Comparison of ENCODE assay signal across 10 mouse cellular contexts in the genomic region with DNA sequence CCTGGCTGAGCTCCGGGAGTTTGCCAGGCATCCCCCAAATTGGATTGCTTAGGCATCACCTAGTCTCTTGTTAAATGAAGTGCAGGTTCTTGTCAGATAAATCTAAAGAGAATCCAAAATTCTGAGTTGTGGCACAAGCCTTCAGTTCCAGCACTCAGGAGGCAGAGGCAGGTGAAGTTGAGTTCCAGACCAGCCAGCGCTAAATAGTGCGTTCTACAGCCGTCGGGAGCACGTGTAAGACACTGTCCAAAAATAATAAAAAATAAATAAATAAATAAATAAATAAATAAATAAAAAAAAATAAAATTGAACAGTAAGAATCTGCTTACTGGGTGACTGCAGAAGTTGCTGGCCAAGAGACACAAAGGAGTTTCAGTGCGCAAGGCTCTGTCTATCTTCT. TPM values are rescaled to one million over a fixed set of nuclear protein-coding genes. Genes with fewer than 3 reads are reported as not detected.
DNase-seq lines count a peak whose midpoint lies in the region; ATAC-seq lines count a peak whose summit lies in the region.
"Had no signal": no experiment of that assay in that cellular context is flagged by ENCODE, and none has a peak within 500 bp of the region (broad histone marks: within the 10 kb centered on the region; RNA-seq: fewer than 3 reads in every experiment).

No protein-coding gene starts in this region.

- H3K27me3 ChIP-seq in heart, embryonic 15.5 days, result peaks cover 12% of the 10 kb centered on the region; the same call in 1 of the 2 replicates
- H3K27me3 ChIP-seq in embryonic facial prominence, embryonic 12.5 days, result no peaks in the 10 kb centered on the region
- 0 out of 2 replicates have a peak, but pooled peaks cover 5% of the 10 kb centered on the region for H3K27me3 ChIP-seq in intestine, embryonic 15.5 days (replicated peaks)
- H3K27me3 ChIP-seq in midbrain, embryonic 15.5 days (replicated peaks), result peaks cover 14% of the 10 kb centered on the region
- H3K27me3 ChIP-seq: CH12.LX had no signal

- peak overlapping the region; percentile 96 for H3K4me2 ChIP-seq in heart, embryonic 15.5 days
- H3K4me2 ChIP-seq in embryonic facial prominence, embryonic 12.5 days (replicated peaks), result peak overlapping the region; percentile 89
- H3K4me2 ChIP-seq in intestine, embryonic 15.5 days (replicated peaks), result peak overlapping the region; percentile 94
- peak overlapping the region; percentile 65 for H3K4me2 ChIP-seq in midbrain, embryonic 15.5 days

- no peaks in the 10 kb centered on the region for H3K36me3 ChIP-seq in heart, embryonic 15.5 days
- no peaks in the 10 kb centered on the region for H3K36me3 ChIP-seq in embryonic facial prominence, embryonic 12.5 days
- H3K36me3 ChIP-seq in intestine, embryonic 15.5 days, result no peaks in the 10 kb centered on the region
- no peaks in the 10 kb centered on the region for H3K36me3 ChIP-seq in midbrain, embryonic 15.5 days (replicated peaks)

- no peaks in the 10 kb centered on the region for H3K9me3 ChIP-seq in heart, embryonic 15.5 days (replicated peaks)
- no peaks in the 10 kb centered on the region for H3K9me3 ChIP-seq in embryonic facial prominence, embryonic 12.5 days
- no peaks in the 10 kb centered on the region for H3K9me3 ChIP-seq in intestine, embryonic 15.5 days
- no peaks in the 10 kb centered on the region for H3K9me3 ChIP-seq in midbrain, embryonic 15.5 days

- no peak for ATAC-seq in heart, embryonic 15.5 days (replicated peaks; ENCODE audit: insufficient number of reproducible peaks, insufficient read depth, low FRiP score, low read depth)
- ATAC-seq in embryonic facial prominence, embryonic 12.5 days (ENCODE audit: insufficient number of reproducible peaks, insufficient read depth, low FRiP score, low TSS enrichment), result 0 out of 2 replicates have a peak, but pooled peaks have one; percentile 37
- ATAC-seq in intestine, embryonic 15.5 days, result no peak
- ATAC-seq in midbrain, embryonic 15.5 days (replicated peaks), result no peak; the same call in 1 of the 2 replicates

- peak overlapping the region; percentile 49 for H3K4me3 ChIP-seq in heart, embryonic 15.5 days
- peak overlapping the region; percentile 44 for H3K4me3 ChIP-seq in embryonic facial prominence, embryonic 12.5 days
- peak overlapping the region; percentile 44 for H3K4me3 ChIP-seq in intestine, embryonic 15.5 days (replicated peaks)
- H3K4me3 ChIP-seq in midbrain, embryonic 15.5 days, result peak overlapping the region; percentile 38

- DNase-seq in heart, adult 18-20 months, result no peak
- DNase-seq in thymus, postnatal 0 days (ENCODE audit: low spot score), result no peak
- no peak for DNase-seq in c-Kit-positive CD71-positive TER-119-positive erythroid progenitor cells, embryonic 14.5 days (ENCODE audit: low spot score)
- no peak for DNase-seq in yolk sac, embryonic 10.5 days (ENCODE audit: low spot score)

- H3K4me1 ChIP-seq in heart, embryonic 15.5 days (replicated peaks), result peaks cover 8% of the 10 kb centered on the region
- peaks cover 9% of the 10 kb centered on the region; the same call in 1 of the 2 replicates for H3K4me1 ChIP-seq in embryonic facial prominence, embryonic 12.5 days
- H3K4me1 ChIP-seq in intestine, embryonic 15.5 days (replicated peaks), result peaks cover 5% of the 10 kb centered on the region; the same call in 1 of the 2 replicates
- peaks cover 7% of the 10 kb centered on the region for H3K4me1 ChIP-seq in midbrain, embryonic 15.5 days

- 16% methylated on average over 7 of the region's 7 CpGs for WGBS in heart, embryonic 15.5 days
- 12% methylated on average over 7 of the region's 7 CpGs for WGBS in embryonic facial prominence, embryonic 12.5 days
- WGBS in intestine, embryonic 15.5 days, result 26% methylated on average over 7 of the region's 7 CpGs
- 13% methylated on average over 7 of the region's 7 CpGs for WGBS in midbrain, embryonic 15.5 days

- H3K9ac ChIP-seq in heart, embryonic 15.5 days, result peak overlapping the region; percentile 43; the same call in 1 of the 2 replicates
- 0 out of 2 replicates have a peak overlapping the region, but pooled peaks have one; percentile 19 for H3K9ac ChIP-seq in embryonic facial prominence, embryonic 12.5 days
- H3K9ac ChIP-seq in intestine, embryonic 15.5 days, result no peak overlapping the region; the same call in 1 of the 2 replicates
- 0 out of 2 replicates have a peak overlapping the region, but pooled peaks have one; percentile 21 for H3K9ac ChIP-seq in midbrain, embryonic 15.5 days

- no peak overlapping the region for H3K27ac ChIP-seq in heart, embryonic 15.5 days
- H3K27ac ChIP-seq in embryonic facial prominence, embryonic 12.5 days, result no peak overlapping the region
- H3K27ac ChIP-seq in intestine, embryonic 15.5 days, result no peak overlapping the region
- H3K27ac ChIP-seq in midbrain, embryonic 15.5 days, result no peak overlapping the region

RNA-seq across cellular contexts. Expression of gene Neurod1, which starts 27.4 kb away (rescaled TPM):
- 0.08 TPM in 1 of 2 replicates, not detected in the other for polyA plus RNA-seq in heart, embryonic 15.5 days (2015; fragmentation: Nextera tagmentation; extraction: Ambion mirVana)
- not detected for total RNA-seq in heart, adult 18-20 months (2021)
- 17.3 and 19.1 TPM in 2 replicates for polyA plus RNA-seq in embryonic facial prominence, embryonic 12.5 days (2016; fragmentation: Nextera tagmentation; extraction: Ambion mirVana)
- 3.6 and 4.2 TPM in 2 replicates for polyA plus RNA-seq in intestine, embryonic 15.5 days (2015; fragmentation: Nextera tagmentation; extraction: Ambion mirVana)
- 21.0 and 21.4 TPM in 2 replicates for polyA plus RNA-seq in midbrain, embryonic 15.5 days (2015; fragmentation: Nextera tagmentation; extraction: Ambion mirVana)
- polyA plus RNA-seq in thymus, postnatal 0 days (2015; fragmentation: Nextera tagmentation; extraction: Ambion mirVana), result not detected in 2 replicates
- total RNA-seq: CH12.LX; gastrocnemius, postnatal 25 days had no signal

RNA-seq across cellular contexts. Expression of gene Cerkl, which starts 27.5 kb away (rescaled TPM):
- polyA plus RNA-seq in heart, embryonic 15.5 days (2015; fragmentation: Nextera tagmentation; extraction: Ambion mirVana), result 0.42 and 1.7 TPM in 2 replicates
- total RNA-seq in heart, adult 18-20 months (2021), result under 1 TPM; 0.67 to 0.87 TPM
- 2.0 and 2.3 TPM in 2 replicates for polyA plus RNA-seq in embryonic facial prominence, embryonic 12.5 days (2016; fragmentation: Nextera tagmentation; extraction: Ambion mirVana)
- polyA plus RNA-seq in intestine, embryonic 15.5 days (2015; fragmentation: Nextera tagmentation; extraction: Ambion mirVana), result 1.5 and 1.6 TPM in 2 replicates
- 0.80 and 1.1 TPM in 2 replicates for polyA plus RNA-seq in midbrain, embryonic 15.5 days (2015; fragmentation: Nextera tagmentation; extraction: Ambion mirVana)
- 3.8 and 4.3 TPM in 2 replicates for polyA plus RNA-seq in thymus, postnatal 0 days (2015; fragmentation: Nextera tagmentation; extraction: Ambion mirVana)
